Mouse (Mus musculus): ENCODE results near the gene Itgbl1.

DNA sequence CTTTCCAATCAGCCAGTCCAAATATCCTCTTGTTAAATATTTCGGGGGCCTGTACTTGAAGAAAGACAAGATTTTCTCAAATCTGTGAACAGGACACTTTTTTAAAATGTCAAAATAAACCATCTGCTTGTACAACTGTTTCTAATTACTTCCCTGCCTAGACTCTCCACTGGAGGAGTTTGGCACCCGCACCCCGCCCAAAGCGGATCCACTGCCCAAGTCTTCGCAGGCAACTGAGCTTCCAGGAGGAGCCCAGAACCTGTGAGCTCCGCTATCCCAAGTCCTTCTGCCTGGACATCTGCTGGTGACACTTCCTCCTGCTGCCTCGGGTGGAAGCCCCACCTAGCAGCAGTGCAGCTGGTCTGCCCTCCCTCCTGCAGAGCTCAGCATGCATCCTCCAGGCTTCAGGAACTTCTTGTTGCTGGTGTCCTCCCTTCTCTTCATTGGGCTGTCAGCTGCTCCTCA is at the start of gene Itgbl1:
- TF ChIP-seq SRF (IDR thresholded peaks at IDR 0.05; ENCODE audit: control insufficient read depth, insufficient read length, low read depth) (no peak), POLR2A (IDR thresholded peaks at IDR 0.05; ENCODE audit: insufficient read length, low read depth) (no peak), USF1 (IDR thresholded peaks at IDR 0.05; ENCODE audit: low read depth) (no peak), REST (IDR thresholded peaks at IDR 0.05; ENCODE audit: insufficient read depth, insufficient read length) (no peak), TCF12 (IDR thresholded peaks at IDR 0.05; ENCODE audit: insufficient read depth, poor library complexity, severe bottlenecking) (no peak), TCF3 (IDR thresholded peaks at IDR 0.05; ENCODE audit: insufficient read length, low read depth) (no peak), MYOD1 (IDR thresholded peaks at IDR 0.05; ENCODE audit: control insufficient read depth in 1 of 3, insufficient read length in 2 of 3, low read depth in 2 of 3) (no peak), POLR2AphosphoS2 (IDR thresholded peaks at IDR 0.05; ENCODE audit: insufficient read length, low read depth) (no peak), CEBPB (IDR thresholded peaks at IDR 0.05; ENCODE audit: insufficient read depth, poor library complexity, severe bottlenecking) (no peak), MAX (IDR thresholded peaks at IDR 0.05; ENCODE audit: low read depth) (no peak), E2F4 (IDR thresholded peaks at IDR 0.05; ENCODE audit: insufficient read depth) (no peak)

Data from myocyte (in vitro differentiated cells).